Mouse (Mus musculus) spleen, adult 2 months (tissue): ENCODE measurements around the gene Fkbp4. TPM values are rescaled to one million over a fixed set of nuclear protein-coding genes. Genes with fewer than 3 reads are reported as not detected.
"Not testable (repeated sequence)": the region's sequence is repeated elsewhere in the genome, so short reads cannot be mapped to it uniquely, and the experiment has no call there.

Source experiments
- DNase-seq, 2 experiments: peaks; one replicate each; pipeline versions ENCODE4 v3.0.0 to v3.0.0-alpha.2; 2012 to 2021; ENCODE audit warnings: low spot score in 2 of 2, low read depth in 1 of 2
- H3K27ac ChIP-seq: fragments of 200-500 bp; 2 replicates; pipeline ENCODE4 v1.5.1; 2012; ENCODE audit warnings: low read length, inconsistent platforms; ENCODE audit not compliant: insufficient read depth
- H3K27me3 ChIP-seq: fragments of 200-500 bp; 2 replicates; pipeline ENCODE4 v1.6.1; 2012; ENCODE audit warnings: mild to moderate bottlenecking, moderate library complexity, low read length, inconsistent platforms; ENCODE audit not compliant: control insufficient read depth, insufficient read depth
- H3K36me3 ChIP-seq: fragments of 200-500 bp; 2 replicates; pipeline ENCODE4 v1.6.1; 2012; ENCODE audit warnings: mild to moderate bottlenecking, low read length, inconsistent platforms; ENCODE audit not compliant: control insufficient read depth, insufficient read depth
- H3K4me1 ChIP-seq: fragments of 200-500 bp; 2 replicates; pipeline ENCODE4 v1.6.1; 2011; ENCODE audit warnings: inconsistent platforms; ENCODE audit not compliant: control insufficient read depth, insufficient read depth, insufficient read length
- H3K4me3 ChIP-seq: fragments of 200-500 bp; 2 replicates; pipeline ENCODE4 v1.5.1; 2011; ENCODE audit warnings: mild to moderate bottlenecking, inconsistent platforms; ENCODE audit not compliant: insufficient read depth, insufficient read length; ENCODE audit errors: extremely low read depth
- CTCF ChIP-seq: fragments of 200-500 bp; IDR thresholded peaks from 2 replicates; pipeline ENCODE4 v1.5.1; 2011; ENCODE audit warnings: mild to moderate bottlenecking, inconsistent platforms; ENCODE audit not compliant: insufficient read depth, insufficient read length, insufficient replicate concordance; ENCODE audit errors: extremely low read depth
- POLR2A ChIP-seq: fragments of 200-500 bp; IDR thresholded peaks from 2 replicates; pipeline ENCODE4 v1.6.1; 2011; ENCODE audit warnings: low read depth, low read length, inconsistent platforms
- WGBS: fragments of 180-500 bp; shearing (Covaris S2); methylation state at CpG from one replicate; pipeline ENCODE4 v1.1.7; 2018; 5-methylcytosine and 5-hydroxymethylcytosine counted together
- polyA plus RNA-seq: library from polyadenylated mRNA; depleted of rRNA; stranded (reverse); fragments of >200 nt; gene quantifications from 2 replicates; pipeline ENCODE4 v1.2.3, GENCODE M21; 2012; rRNA removed

The Fkbp4 gene
- polyA plus RNA-seq, 1 experiment: 46.3 TPM

DNA sequence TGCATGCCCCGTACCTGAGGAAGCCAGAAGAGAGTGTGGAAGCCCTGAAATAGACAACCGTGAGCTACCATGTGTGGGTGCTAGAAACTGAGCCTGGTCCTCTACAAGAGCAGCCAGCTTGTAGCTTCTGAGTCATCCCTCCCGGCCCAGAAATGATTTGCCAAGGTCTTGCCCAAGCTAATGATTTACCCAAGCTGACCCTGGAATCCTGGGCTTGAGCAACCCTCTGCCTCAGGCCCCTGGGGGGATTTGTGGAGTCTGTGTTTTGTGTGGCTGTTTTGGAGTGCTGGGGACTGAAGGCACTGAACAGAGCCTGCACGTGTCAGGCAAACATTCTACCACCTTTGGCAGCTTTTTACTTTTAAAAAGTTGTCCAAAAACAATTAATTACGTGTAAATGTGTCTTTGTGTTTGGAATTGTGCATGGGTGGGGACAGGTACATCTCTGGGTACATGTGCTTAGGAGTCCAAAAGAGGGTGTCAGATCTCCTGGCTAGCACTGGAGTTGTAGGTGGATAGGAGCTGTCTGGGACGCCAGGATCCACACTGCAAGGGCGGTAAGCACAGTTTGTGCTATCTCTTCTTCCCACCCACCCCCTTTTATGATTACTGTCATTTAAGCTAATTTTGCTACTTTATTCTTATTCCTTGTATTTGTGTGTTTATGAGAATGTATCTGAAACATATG lies 40.8 kb downstream of the Fkbp4 start:
- no peak for DNase-seq
- H3K27ac ChIP-seq: no peak overlapping the region
- no peaks in the 10 kb centered on the region for H3K36me3 ChIP-seq
- H3K27me3 ChIP-seq: no peaks in the 10 kb centered on the region
- TF ChIP-seq POLR2A (no peak), CTCF (no peak)
- no peaks in the 10 kb centered on the region for H3K4me1 ChIP-seq
- WGBS: 84% methylated on average over 7 of the region's 7 CpGs
- H3K4me3 ChIP-seq: no peak overlapping the region

DNA sequence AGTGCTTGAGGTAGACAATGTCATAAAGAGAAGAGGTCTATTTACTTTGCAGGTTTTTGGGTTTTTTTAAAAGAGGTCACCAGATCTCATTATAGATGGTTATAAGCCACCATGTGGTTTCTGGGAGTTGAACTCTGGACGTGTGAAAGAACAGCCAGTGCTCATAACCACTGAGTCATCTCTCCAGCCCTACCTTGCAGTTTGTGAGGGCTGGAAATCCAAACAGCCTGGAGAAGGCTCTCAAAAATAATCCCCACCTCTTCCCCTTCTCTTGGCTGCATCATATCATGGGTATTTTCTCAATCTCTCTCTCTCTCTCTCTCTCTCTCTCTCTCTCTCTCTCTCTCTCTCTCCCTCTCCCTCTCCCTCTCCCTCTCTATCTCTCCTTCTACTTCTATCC lies 47.8 kb downstream of the Fkbp4 start:
- 33% methylated on average over 1 of the region's 1 CpGs for WGBS
- TF ChIP-seq CTCF: no peak
- no peak for TF ChIP-seq POLR2A
- Histone ChIP-seq H3K27ac (no peak overlapping the region), H3K36me3 (no peaks in the 10 kb centered on the region), H3K27me3 (no peaks in the 10 kb centered on the region), H3K4me1 (no peaks in the 10 kb centered on the region), H3K4me3 (no peak overlapping the region)
- DNase-seq: no peak

DNA sequence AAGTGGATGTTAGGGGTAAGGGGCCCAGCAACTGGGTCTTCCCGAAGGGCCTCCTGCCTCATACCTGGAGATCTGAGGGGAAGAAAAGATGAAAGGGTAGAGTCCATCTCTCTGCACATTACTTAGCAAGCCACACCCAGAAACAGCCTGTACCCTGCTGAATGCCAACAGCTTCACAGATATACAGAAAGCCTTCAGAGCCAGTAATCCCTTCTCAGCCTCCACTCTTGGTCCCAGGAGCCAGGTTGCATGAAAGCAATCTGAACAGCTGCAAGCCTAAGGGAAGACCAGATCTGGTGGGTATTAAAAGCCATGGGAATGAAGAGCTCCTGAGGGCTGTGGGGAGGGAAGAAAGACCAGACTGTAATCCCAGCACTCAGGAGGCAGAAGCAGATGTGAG lies 49.3 kb downstream of the Fkbp4 start:
- Histone ChIP-seq H3K27me3 (no peaks in the 10 kb centered on the region), H3K4me3 (no peak overlapping the region), H3K36me3 (no peaks in the 10 kb centered on the region), H3K27ac (no peak overlapping the region), H3K4me1 (no peaks in the 10 kb centered on the region)
- DNase-seq: no peak
- 89% methylated on average over 1 of the region's 1 CpGs for WGBS
- no peak for TF ChIP-seq CTCF
- TF ChIP-seq POLR2A: no peak

DNA sequence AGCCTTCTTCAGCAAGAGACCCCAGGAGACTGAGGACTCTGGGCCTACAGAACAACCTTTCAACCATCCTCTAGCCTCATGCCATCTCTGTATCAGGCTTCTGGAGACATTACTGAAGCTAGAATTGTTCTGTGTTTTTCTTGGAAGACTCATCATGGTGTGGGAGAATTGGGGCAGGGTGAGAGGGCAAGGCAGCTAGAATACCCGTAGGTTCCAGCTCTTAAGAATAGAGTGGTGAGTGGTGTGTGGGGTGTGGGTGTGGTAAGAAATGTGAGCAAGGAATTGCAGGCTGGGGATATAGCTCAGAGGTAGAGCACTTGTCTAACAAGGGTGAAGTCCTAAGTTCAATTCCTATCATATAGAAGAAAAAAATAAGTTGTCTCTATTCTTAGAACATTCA lies 53.5 kb downstream of the Fkbp4 start:
- Histone ChIP-seq H3K27me3 (no peaks in the 10 kb centered on the region), H3K4me3 (no peak overlapping the region), H3K4me1 (peaks cover 9% of the 10 kb centered on the region; the same call in 1 of the 2 replicates), H3K27ac (no peak overlapping the region), H3K36me3 (no peaks in the 10 kb centered on the region)
- WGBS: 90% methylated on average over 1 of the region's 1 CpGs
- DNase-seq: no peak
- TF ChIP-seq CTCF (no peak), POLR2A (no peak)

DNA sequence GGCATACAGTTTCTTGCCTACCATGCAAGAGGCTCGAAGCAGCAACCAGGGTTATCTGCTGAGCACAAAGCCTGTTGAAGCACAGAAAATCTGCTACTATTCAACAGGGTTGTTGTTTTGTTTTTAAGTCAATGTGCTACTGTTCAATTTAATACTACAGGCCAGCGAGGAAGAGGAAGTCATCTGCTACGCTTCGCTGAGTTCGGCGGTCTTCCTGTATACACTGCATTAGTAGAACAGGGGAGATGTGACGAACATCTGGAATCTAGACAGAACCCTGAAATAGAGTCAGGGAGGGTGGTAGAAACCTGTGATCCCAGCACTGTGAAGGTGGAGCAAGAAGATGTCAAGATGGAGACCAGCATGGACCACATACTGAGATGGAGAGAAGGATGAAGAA lies 54.7 kb downstream of the Fkbp4 start:
- TF ChIP-seq POLR2A: no peak
- TF ChIP-seq CTCF: no peak
- Histone ChIP-seq H3K36me3 (no peaks in the 10 kb centered on the region), H3K4me3 (no peak overlapping the region), H3K4me1 (peaks cover 14% of the 10 kb centered on the region; the same call in 1 of the 2 replicates), H3K27ac (0 out of 2 replicates have a peak overlapping the region, but pooled peaks have one; percentile 47), H3K27me3 (no peaks in the 10 kb centered on the region)
- 15% methylated on average over 7 of the region's 7 CpGs for WGBS
- DNase-seq: peak; percentile 46 to 72

DNA sequence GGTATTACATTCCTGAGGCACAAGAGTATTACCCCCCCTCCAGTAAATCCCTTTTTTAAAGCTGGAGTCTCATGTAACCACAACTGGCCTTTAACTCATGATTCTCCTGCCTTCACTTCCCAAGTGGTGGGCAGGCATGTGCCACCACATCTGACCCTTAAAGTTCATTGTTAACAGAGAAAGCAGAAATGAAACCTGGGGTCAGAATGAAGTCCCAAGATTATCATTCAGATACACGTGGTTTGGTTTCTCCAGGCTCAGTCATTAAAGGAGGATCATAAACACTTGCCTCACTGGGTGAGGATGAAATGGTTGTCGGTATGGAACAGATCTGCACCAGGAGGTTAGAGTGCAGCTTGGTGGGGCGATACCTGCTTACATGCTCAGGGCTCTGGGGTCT lies 57.2 kb downstream of the Fkbp4 start:
- no peaks in the 10 kb centered on the region for H3K27me3 ChIP-seq
- H3K27ac ChIP-seq: no peak overlapping the region
- H3K36me3 ChIP-seq: no peaks in the 10 kb centered on the region
- peaks cover 14% of the 10 kb centered on the region; the same call in 1 of the 2 replicates for H3K4me1 ChIP-seq
- no peak for TF ChIP-seq POLR2A
- no peak for TF ChIP-seq CTCF
- no peak for DNase-seq
- no peak overlapping the region for H3K4me3 ChIP-seq
- 42% methylated on average over 3 of the region's 3 CpGs for WGBS

DNA sequence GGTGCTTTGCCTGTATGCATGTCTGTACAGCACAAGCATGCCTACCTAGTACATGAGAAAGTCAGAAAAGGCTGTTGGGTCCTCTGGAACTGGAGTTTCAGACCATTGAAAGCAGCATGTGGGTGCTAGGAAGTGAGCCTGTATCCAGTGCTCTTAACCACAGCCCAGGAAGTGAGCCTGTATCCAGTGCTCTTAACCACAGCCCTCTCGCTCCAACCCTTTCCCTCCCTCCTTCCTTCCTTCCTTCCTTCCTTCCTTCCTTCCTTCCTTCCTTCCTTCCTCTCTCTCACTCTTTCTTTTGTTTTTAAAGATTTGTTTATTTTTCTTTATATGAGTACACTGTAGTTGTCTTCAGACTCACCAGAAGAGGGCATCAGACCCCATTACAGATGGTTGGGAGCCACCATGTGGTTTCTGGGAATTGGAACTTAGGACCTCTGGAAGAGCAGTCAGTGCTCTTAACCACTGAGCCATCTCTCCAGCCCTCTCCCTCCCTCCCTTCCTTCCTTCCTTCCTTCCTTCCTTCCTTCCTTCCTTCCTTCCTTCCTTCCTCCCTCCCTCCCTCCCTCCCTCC lies 57.8 kb downstream of the Fkbp4 start:
- WGBS: 11% methylated on average over 1 of the region's 1 CpGs
- not testable (repeated sequence) for H3K27ac ChIP-seq, DNase-seq, H3K4me3 ChIP-seq, H3K36me3 ChIP-seq, H3K27me3 ChIP-seq
- H3K4me1 ChIP-seq: peaks cover 14% of the 10 kb centered on the region; the same call in 1 of the 2 replicates

Other genes starting within 250 kb of the Fkbp4 start
- gene Tead4, start 137.9 kb downstream of the Fkbp4 start, polyA plus RNA-seq: 0.41 and 0.67 TPM in 2 replicates
- gene Tulp3, start 82.8 kb downstream of the Fkbp4 start, polyA plus RNA-seq: 5.9 and 6.7 TPM in 2 replicates
- gene Rhno1, start 75.8 kb downstream of the Fkbp4 start, polyA plus RNA-seq: 14.9 and 16.0 TPM in 2 replicates
- gene Foxm1, start 75.7 kb downstream of the Fkbp4 start, polyA plus RNA-seq: 10.8 and 12.7 TPM in 2 replicates
- 0.05 TPM in 1 of 2 replicates, not detected in the other for gene Tex52, start 63.2 kb downstream of the Fkbp4 start, polyA plus RNA-seq
- gene Gm44596, start 63.2 kb downstream of the Fkbp4 start, polyA plus RNA-seq: not detected in 2 replicates
- 0.28 and 0.35 TPM in 2 replicates for gene Nrip2, start 39.4 kb downstream of the Fkbp4 start, polyA plus RNA-seq
- 23.0 and 32.6 TPM in 2 replicates for gene Itfg2, start 13.7 kb downstream of the Fkbp4 start, polyA plus RNA-seq
- 0.04 and 0.05 TPM in 2 replicates for gene Pzp, start 88.0 kb upstream of the Fkbp4 start, polyA plus RNA-seq
- not detected in 2 replicates for gene A2ml1, start 142.9 kb upstream of the Fkbp4 start, polyA plus RNA-seq
- 1.2 and 3.0 TPM in 2 replicates for gene Klrb1a, start 184.9 kb upstream of the Fkbp4 start, polyA plus RNA-seq
- gene Clec2h, start 223.7 kb upstream of the Fkbp4 start, polyA plus RNA-seq: not detected in 2 replicates